8 mouse cellular contexts compared by ENCODE assay signal in the genomic region with DNA sequence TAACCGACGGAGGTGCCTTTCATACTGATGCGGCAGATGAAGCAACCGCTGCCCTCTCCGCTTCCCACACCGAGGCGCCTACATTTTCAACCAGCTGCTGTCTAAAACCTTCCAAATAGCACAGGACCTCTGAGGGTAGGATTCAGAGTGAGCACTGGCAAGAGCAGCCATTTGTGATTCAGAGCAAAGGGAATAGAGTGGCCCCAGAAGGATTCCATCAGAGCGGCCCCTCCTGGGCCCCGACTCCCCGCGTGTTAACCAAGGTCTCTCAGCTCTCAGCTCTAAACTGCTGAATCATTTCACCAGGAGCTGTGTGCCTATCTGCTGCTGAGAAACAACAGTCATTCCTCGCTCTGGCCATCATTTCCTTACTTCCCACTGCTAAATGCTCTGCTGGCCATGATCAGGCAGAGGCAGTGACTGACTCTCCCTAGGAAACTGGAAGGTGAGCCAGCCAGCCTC.
A peak's percentile ranks its signal among the peaks of the same experiment; 100 is the strongest.
DNase-seq lines count a peak whose midpoint lies in the region; ATAC-seq lines count a peak whose summit lies in the region.

No protein-coding gene starts in this region.

- peak overlapping the region; percentile 1; the same call in 1 of the 2 replicates for H3K4me2 ChIP-seq in forebrain, embryonic 11.5 days (ENCODE audit: low read depth, low read length, severe bottlenecking)
- no peak overlapping the region for H3K4me2 ChIP-seq in kidney, embryonic 14.5 days (replicated peaks; ENCODE audit: low read depth, low read length)

- peak overlapping the region; percentile 8; the same call in 1 of the 2 replicates for H3K27ac ChIP-seq in forebrain, embryonic 11.5 days (ENCODE audit: low read depth, low read length)
- H3K27ac ChIP-seq in hindbrain, embryonic 10.5 days, result peak overlapping the region; percentile 81
- H3K27ac ChIP-seq in kidney, embryonic 14.5 days (ENCODE audit: low read depth, low read length), result no peak overlapping the region

- H3K9me3 ChIP-seq in forebrain, embryonic 11.5 days (ENCODE audit: control insufficient read depth, low read length), result no peaks in the 10 kb centered on the region
- H3K9me3 ChIP-seq in hindbrain, embryonic 10.5 days, result no peaks in the 10 kb centered on the region
- H3K9me3 ChIP-seq in kidney, embryonic 14.5 days (ENCODE audit: control insufficient read depth, low read length), result no peaks in the 10 kb centered on the region

- DNase-seq in adrenal gland, postnatal 10 days, result peak; percentile 19
- DNase-seq in adrenal gland, postnatal 4 days (ENCODE audit: low spot score in 2 of 2), result no peak
- DNase-seq in R1 (ENCODE audit: low read depth, low spot score), result peak; percentile 25
- DNase-seq in forebrain, embryonic 11.5 days (ENCODE audit: low spot score), result peak; percentile 50
- DNase-seq in hindbrain, embryonic 10.5 days (ENCODE audit: low spot score), result peak; percentile 20
- no peak for DNase-seq in natural killer cell, adult 2 months (ENCODE audit: low spot score in 2 of 2)

- no peaks in the 10 kb centered on the region for H3K27me3 ChIP-seq in forebrain, embryonic 11.5 days (ENCODE audit: control insufficient read depth, insufficient read depth, low read length)
- no peaks in the 10 kb centered on the region for H3K27me3 ChIP-seq in hindbrain, embryonic 10.5 days (ENCODE audit: insufficient read depth, poor library complexity, severe bottlenecking)
- H3K27me3 ChIP-seq in kidney, embryonic 14.5 days (ENCODE audit: control insufficient read depth, insufficient read depth, low read length), result no peaks in the 10 kb centered on the region

- no peak overlapping the region for H3K4me3 ChIP-seq in forebrain, embryonic 11.5 days (ENCODE audit: low read depth, low read length)
- peak overlapping the region; percentile 27; the same call in 1 of the 2 replicates for H3K4me3 ChIP-seq in hindbrain, embryonic 10.5 days
- H3K4me3 ChIP-seq in kidney, embryonic 14.5 days (ENCODE audit: low read length), result no peak overlapping the region

- peaks cover 3% of the 10 kb centered on the region for H3K4me1 ChIP-seq in forebrain, embryonic 11.5 days (replicated peaks; ENCODE audit: control insufficient read depth, insufficient read depth, low read length)
- peaks cover 24% of the 10 kb centered on the region for H3K4me1 ChIP-seq in hindbrain, embryonic 10.5 days (replicated peaks)
- no peaks in the 10 kb centered on the region for H3K4me1 ChIP-seq in kidney, embryonic 14.5 days (ENCODE audit: control insufficient read depth, insufficient read depth, low read length)

- H3K9ac ChIP-seq in forebrain, embryonic 11.5 days (ENCODE audit: low read length), result peak overlapping the region; percentile 31
- no peak overlapping the region for H3K9ac ChIP-seq in kidney, embryonic 14.5 days (ENCODE audit: low read depth, low read length)

- no peaks in the 10 kb centered on the region for H3K36me3 ChIP-seq in forebrain, embryonic 11.5 days (ENCODE audit: control insufficient read depth, insufficient read depth, low read length)
- H3K36me3 ChIP-seq in hindbrain, embryonic 10.5 days, result no peaks in the 10 kb centered on the region
- H3K36me3 ChIP-seq in kidney, embryonic 14.5 days (ENCODE audit: control insufficient read depth, insufficient read depth, low read length), result no peaks in the 10 kb centered on the region

- ATAC-seq in forebrain, embryonic 11.5 days (replicated peaks; ENCODE audit: low FRiP score), result no peak
- peak; percentile 24; the same call in 1 of the 2 replicates for ATAC-seq in megakaryocyte, adult 5-6 weeks (ENCODE audit: poor library complexity, severe bottlenecking)
- no peak for ATAC-seq in kidney, embryonic 14.5 days (ENCODE audit: low FRiP score, low TSS enrichment)

- 32% methylated on average over 12 of the region's 12 CpGs for WGBS in forebrain, embryonic 11.5 days
- WGBS in hindbrain, embryonic 10.5 days, result 26% methylated on average over 12 of the region's 12 CpGs
- 55% methylated on average over 12 of the region's 12 CpGs for WGBS in kidney, embryonic 14.5 days

Comparison
In these comparisons a context has a peak if more than half of its experiments do, and no peak if none do; other contexts are left out.
1. DNase-seq: peak in adrenal gland, postnatal 10 days (single experiment), R1 (single experiment), forebrain, embryonic 11.5 days (single experiment) and hindbrain, embryonic 10.5 days (single experiment); none in adrenal gland, postnatal 4 days (0 of 2) and natural killer cell, adult 2 months (0 of 2).